Mouse (Mus musculus) forebrain, embryonic 13.5 days (tissue): ENCODE data around the gene Gm21637. TPM values are rescaled to one million over a fixed set of nuclear protein-coding genes. Genes with fewer than 3 reads are reported as not detected.
"Not testable (repeated sequence)": the region's sequence is repeated elsewhere in the genome, so short reads cannot be mapped to it uniquely, and the experiment has no call there.

Experiments
- ATAC-seq: fragments of 200-750 bp; cut with Nextera tagmentation; 2 replicates; pipeline ENCODE4 v1.8.0; 2017
- H3K27ac ChIP-seq: fragments of 300-500 bp; sonication (generic); 2 replicates; pipeline ENCODE4 v1.5.1; 2015; ENCODE audit warnings: inconsistent platforms, mild to moderate bottlenecking, moderate library complexity
- H3K27me3 ChIP-seq: fragments of 300-500 bp; sonication (generic); 2 replicates; pipeline ENCODE4 v1.6.1; 2015; ENCODE audit warnings: mild to moderate bottlenecking, inconsistent platforms
- H3K36me3 ChIP-seq: fragments of 300-500 bp; sonication (generic); 2 replicates; pipeline ENCODE4 v1.6.1; 2015; ENCODE audit warnings: mild to moderate bottlenecking, inconsistent platforms; ENCODE audit not compliant: poor library complexity, severe bottlenecking
- H3K4me1 ChIP-seq: fragments of 300-500 bp; sonication (generic); 2 replicates; pipeline ENCODE4 v1.6.1; 2015; ENCODE audit warnings: inconsistent platforms
- H3K4me2 ChIP-seq: fragments of 300-500 bp; sonication (generic); 2 replicates; pipeline ENCODE4 v1.6.1; 2015; ENCODE audit warnings: inconsistent platforms, mild to moderate bottlenecking, moderate library complexity
- H3K4me3 ChIP-seq: fragments of 300-500 bp; sonication (generic); 2 replicates; pipeline ENCODE4 v1.5.1; 2015; ENCODE audit warnings: mild to moderate bottlenecking, inconsistent platforms
- H3K9ac ChIP-seq: fragments of 300-500 bp; sonication (generic); 2 replicates; pipeline ENCODE4 v1.6.1; 2015; ENCODE audit warnings: mild to moderate bottlenecking, inconsistent platforms
- H3K9me3 ChIP-seq: fragments of 300-500 bp; sonication (generic); replicated peaks from 2 replicates; pipeline ENCODE4 v1.6.1; 2016; ENCODE audit warnings: inconsistent platforms
- WGBS: fragments of 180-500 bp; shearing (Covaris S2); methylation state at CpG from one replicate; pipeline ENCODE4 v1.1.7; 2015; 5-methylcytosine and 5-hydroxymethylcytosine counted together
- polyA plus RNA-seq: library from polyadenylated mRNA; unstranded; fragments of >200 nt; fragmentation: Nextera tagmentation; extraction: Ambion mirVana; gene quantifications from 2 replicates; pipeline ENCODE4 v1.2.1, GENCODE M21; 2015

Gm21637 gene
- not detected in 2 replicates for polyA plus RNA-seq

- not testable (repeated sequence) for H3K27ac ChIP-seq, H3K4me1 ChIP-seq, H3K9me3 ChIP-seq, H3K4me2 ChIP-seq, H3K36me3 ChIP-seq, H3K4me3 ChIP-seq, ATAC-seq, H3K9ac ChIP-seq, H3K27me3 ChIP-seq
- no CpG with 5 or more reads among the region's 1 CpGs for WGBS
Measured at GRCm38 (mm10) chrX:31961744-31962143, at the start of gene Gm21637. Gene Gm21637, plus strand, starts transcription at chrX:31962044.

Other genes starting within 250 kb of the Gm21637 start
- gene Btbd35f25, start 244.9 kb upstream of the Gm21637 start, polyA plus RNA-seq: not detected in 2 replicates
- gene Btbd35f22, start 85.8 kb downstream of the Gm21637 start, polyA plus RNA-seq: not detected in 2 replicates